Mouse (Mus musculus): ENCODE results near the gene Mettl27. TPM values are rescaled to one million over a fixed set of nuclear protein-coding genes. Genes with fewer than 3 reads are reported as not detected.
A peak's percentile ranks its signal among the peaks of the same experiment; 100 is the strongest.

The Mettl27 gene
- polyA plus RNA-seq (2015; fragmentation: Nextera tagmentation; extraction: Ambion mirVana) = 9.4 and 10.2 TPM in 2 replicates

DNA sequence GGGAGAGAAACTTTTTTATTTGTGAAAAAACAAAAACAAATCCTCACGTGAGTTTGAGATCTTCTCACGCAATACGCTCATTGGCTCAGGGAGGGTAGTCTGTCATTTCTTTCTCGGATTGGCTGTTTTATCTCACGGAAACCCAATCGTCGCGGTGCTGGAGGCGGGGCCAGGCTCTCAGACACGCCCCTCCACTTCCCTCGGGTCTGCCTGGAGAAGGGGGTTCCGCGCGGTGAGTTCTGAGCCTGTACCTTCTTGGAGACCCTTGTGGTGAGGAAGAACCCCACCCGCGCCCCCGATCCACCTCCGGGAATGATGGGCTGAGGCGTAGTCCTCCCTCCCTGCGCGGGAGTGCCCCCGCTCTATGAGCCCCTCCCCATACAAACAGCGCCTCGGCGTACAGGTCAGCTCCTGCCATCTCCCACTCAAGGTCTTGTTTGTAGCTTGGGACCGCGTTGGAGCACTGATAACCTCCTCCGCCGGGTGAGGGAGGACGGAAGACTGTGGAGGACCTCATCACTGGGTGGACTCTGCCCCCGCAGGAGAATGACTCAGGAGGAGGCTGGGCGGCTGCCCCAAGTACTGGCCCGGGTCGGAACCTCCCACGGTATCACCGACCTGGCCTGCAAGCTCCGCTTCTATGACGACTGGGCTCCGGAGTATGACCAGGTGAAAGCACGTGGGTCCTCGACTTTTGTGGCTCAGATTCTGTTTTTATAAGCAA is at the start of gene Mettl27:
TSS of gene Mettl27 (plus strand) at position 190 of the 724 bp plus-strand sequence.
- ATAC-seq (ENCODE audit: low FRiP score, low TSS enrichment) (peak; percentile 91), DNase-seq (ENCODE audit: low spot score) (peak; percentile 84)
- no peaks in the 10 kb centered on the region for H3K36me3 ChIP-seq (ENCODE audit: control insufficient read depth, insufficient read depth, low read length)
- WGBS = under 1% methylated on average over 41 of the region's 41 CpGs
- H3K27ac ChIP-seq (replicated peaks) = peak within 1 kb of the TSS; percentile 75
- H3K4me2 ChIP-seq (replicated peaks; ENCODE audit: low read depth) = peak within 1 kb of the TSS; percentile 92
- TF ChIP-seq CTCF (IDR thresholded peaks at IDR 0.05; ENCODE audit: low read depth) = no peak
- peak within 1 kb of the TSS; percentile 80 for H3K9ac ChIP-seq (ENCODE audit: low read length)
- no peaks in the 10 kb centered on the region for H3K4me1 ChIP-seq (replicated peaks; ENCODE audit: control insufficient read depth, insufficient read depth)
- peak within 1 kb of the TSS; percentile 67 for H3K4me3 ChIP-seq (ENCODE audit: low read depth, low read length)
- no peaks in the 10 kb centered on the region for H3K9me3 ChIP-seq (ENCODE audit: control insufficient read depth, low read length)
- no peaks in the 10 kb centered on the region for H3K27me3 ChIP-seq (ENCODE audit: control insufficient read depth, insufficient read depth, low read length)

DNA sequence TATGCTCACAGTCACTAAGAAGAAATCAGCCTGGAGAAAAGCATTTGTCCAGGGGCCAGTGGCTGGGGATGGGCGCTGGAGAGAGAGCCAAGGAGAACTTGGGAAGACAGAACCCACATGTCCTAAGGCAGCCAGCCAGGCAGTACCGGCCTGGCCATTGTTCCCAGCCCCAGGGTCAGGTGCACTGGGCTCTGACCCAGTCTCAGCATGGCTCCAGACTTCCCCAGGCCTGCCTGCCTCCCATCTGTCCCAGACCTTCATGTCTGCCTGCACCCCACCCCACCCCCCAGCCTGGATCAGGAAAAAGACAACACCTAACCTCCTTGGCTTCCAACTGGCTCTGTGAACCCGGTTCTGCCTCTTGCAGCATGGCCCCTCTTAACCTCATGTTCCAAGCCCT is 49.1 kb upstream of the Mettl27 start:
- Histone ChIP-seq H3K27ac (replicated peaks) (no peak overlapping the region), H3K4me2 (replicated peaks; ENCODE audit: low read depth) (no peak overlapping the region), H3K27me3 (ENCODE audit: control insufficient read depth, insufficient read depth, low read length) (no peaks in the 10 kb centered on the region), H3K36me3 (ENCODE audit: control insufficient read depth, insufficient read depth, low read length) (no peaks in the 10 kb centered on the region), H3K9ac (ENCODE audit: low read length) (no peak overlapping the region), H3K9me3 (ENCODE audit: control insufficient read depth, low read length) (no peaks in the 10 kb centered on the region), H3K4me1 (replicated peaks; ENCODE audit: control insufficient read depth, insufficient read depth) (no peaks in the 10 kb centered on the region), H3K4me3 (ENCODE audit: low read depth, low read length) (no peak overlapping the region)
- TF ChIP-seq EP300 (optimal IDR thresholded peaks at IDR 0.05) (no peak), CTCF (IDR thresholded peaks at IDR 0.05; ENCODE audit: low read depth) (no peak)
- WGBS = 41% methylated on average over 3 of the region's 3 CpGs
- no peak for DNase-seq (ENCODE audit: low spot score)
- no peak for ATAC-seq (ENCODE audit: low FRiP score, low TSS enrichment)

DNA sequence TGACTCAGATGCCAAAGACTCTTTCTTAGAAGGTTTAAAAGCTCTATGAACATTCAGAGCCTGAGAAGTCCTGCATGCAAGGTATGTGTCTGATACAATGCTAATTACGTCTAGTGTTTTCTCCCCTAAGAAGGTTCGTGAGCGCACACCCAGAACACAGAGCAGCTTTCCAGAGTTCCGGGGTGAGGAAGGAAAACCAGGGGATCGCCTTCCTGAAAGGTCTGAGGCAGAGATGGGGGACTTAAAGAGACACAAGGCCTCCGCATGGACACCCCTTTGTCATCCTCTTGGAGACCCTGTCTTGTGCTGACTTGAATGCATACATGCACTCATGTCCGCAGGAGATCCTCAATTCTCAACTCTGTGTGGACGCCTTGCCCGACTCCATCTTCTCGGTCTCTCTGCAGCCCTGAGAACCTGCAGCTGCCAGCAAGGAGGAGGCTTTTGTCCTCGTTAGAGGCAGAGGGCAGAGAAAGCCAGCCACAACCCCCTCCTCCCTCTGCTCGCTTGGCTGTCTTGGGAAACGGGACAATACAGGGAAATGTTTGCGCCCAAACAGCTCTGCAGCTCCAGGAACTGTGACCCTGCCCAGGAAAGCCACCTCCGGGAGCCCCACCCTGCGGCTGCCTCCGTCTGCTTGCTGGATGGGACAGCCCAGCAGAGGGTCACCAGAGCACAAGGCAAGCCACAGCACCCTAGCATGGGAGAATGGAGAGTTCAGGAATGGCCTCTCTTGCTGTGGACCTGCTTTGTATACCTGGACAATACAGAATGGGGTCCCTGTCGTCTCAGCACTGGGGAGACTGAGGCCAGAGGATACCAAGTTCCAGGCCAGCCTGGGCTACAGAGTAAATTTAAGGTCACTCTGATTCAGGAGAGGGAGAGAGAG is 44.5 kb upstream of the Mettl27 start:
- ATAC-seq (ENCODE audit: low FRiP score, low TSS enrichment) = no peak
- no peak overlapping the region for H3K4me2 ChIP-seq (replicated peaks; ENCODE audit: low read depth)
- no peaks in the 10 kb centered on the region for H3K9me3 ChIP-seq (ENCODE audit: control insufficient read depth, low read length)
- peak overlapping the region; percentile 30 for H3K27ac ChIP-seq (replicated peaks)
- H3K9ac ChIP-seq (ENCODE audit: low read length) = no peak overlapping the region
- H3K4me1 ChIP-seq (replicated peaks; ENCODE audit: control insufficient read depth, insufficient read depth) = no peaks in the 10 kb centered on the region
- DNase-seq (ENCODE audit: low spot score) = no peak
- no peak overlapping the region for H3K4me3 ChIP-seq (ENCODE audit: low read depth, low read length)
- TF ChIP-seq EP300 (optimal IDR thresholded peaks at IDR 0.05) (no peak), CTCF (IDR thresholded peaks at IDR 0.05; ENCODE audit: low read depth) (no peak)
- H3K27me3 ChIP-seq (ENCODE audit: control insufficient read depth, insufficient read depth, low read length) = no peaks in the 10 kb centered on the region
- WGBS = 48% methylated on average over 18 of the region's 18 CpGs
- H3K36me3 ChIP-seq (ENCODE audit: control insufficient read depth, insufficient read depth, low read length) = no peaks in the 10 kb centered on the region

DNA sequence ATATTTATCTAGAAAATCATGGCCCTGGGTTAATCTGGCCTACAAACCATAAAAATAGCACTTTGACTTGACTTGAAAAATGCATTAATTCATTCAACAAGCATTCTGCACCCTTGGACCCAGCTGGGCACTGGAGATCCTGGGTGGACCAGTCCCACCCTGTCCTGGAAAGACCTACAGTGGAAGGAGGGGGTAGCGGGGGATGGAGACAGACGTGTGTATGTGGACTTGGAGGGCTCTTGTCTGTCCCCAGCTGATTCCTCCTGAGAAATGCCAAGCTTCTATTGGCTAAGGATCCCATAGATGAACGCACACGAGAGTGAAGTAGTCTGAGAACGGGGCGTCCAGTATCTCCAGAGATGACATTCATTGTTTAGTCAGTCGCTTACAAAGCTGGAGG is 43.7 kb upstream of the Mettl27 start:
- Histone ChIP-seq H3K4me3 (ENCODE audit: low read depth, low read length) (no peak overlapping the region), H3K4me2 (replicated peaks; ENCODE audit: low read depth) (no peak overlapping the region), H3K9ac (ENCODE audit: low read length) (no peak overlapping the region), H3K9me3 (ENCODE audit: control insufficient read depth, low read length) (no peaks in the 10 kb centered on the region), H3K27ac (replicated peaks) (no peak overlapping the region), H3K27me3 (ENCODE audit: control insufficient read depth, insufficient read depth, low read length) (no peaks in the 10 kb centered on the region), H3K4me1 (replicated peaks; ENCODE audit: control insufficient read depth, insufficient read depth) (no peaks in the 10 kb centered on the region), H3K36me3 (ENCODE audit: control insufficient read depth, insufficient read depth, low read length) (no peaks in the 10 kb centered on the region)
- TF ChIP-seq CTCF (IDR thresholded peaks at IDR 0.05; ENCODE audit: low read depth) (no peak), EP300 (optimal IDR thresholded peaks at IDR 0.05) (no peak)
- ATAC-seq (ENCODE audit: low FRiP score, low TSS enrichment) (no peak), DNase-seq (ENCODE audit: low spot score) (no peak)
- WGBS = 75% methylated on average over 7 of the region's 7 CpGs

DNA sequence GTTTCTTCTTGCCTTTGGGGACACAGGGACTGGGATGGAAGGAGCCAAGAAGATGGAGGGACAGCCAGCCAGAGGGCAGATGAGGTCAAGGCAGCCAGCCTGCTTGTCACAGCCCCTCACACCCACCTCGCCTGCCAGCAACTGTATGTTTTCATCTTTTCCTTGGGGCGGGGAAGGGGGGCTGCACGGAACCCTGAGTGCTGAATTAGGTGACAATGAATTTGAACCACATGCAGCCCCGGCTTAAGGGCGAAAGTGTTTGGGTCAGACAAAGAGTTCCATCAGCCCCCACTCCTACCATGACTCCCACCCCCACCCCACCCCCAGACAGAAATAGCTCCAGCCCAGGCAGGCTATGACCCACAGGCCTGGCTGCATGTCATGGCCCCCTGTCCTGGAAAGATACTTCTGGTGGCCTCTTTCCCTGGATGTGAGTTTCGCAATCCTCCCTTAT is 41.5 kb upstream of the Mettl27 start:
- Histone ChIP-seq H3K36me3 (ENCODE audit: control insufficient read depth, insufficient read depth, low read length) (no peaks in the 10 kb centered on the region), H3K27ac (replicated peaks) (0 out of 2 replicates have a peak overlapping the region, but pooled peaks have one; percentile 2), H3K27me3 (ENCODE audit: control insufficient read depth, insufficient read depth, low read length) (no peaks in the 10 kb centered on the region), H3K4me3 (ENCODE audit: low read depth, low read length) (no peak overlapping the region), H3K4me2 (replicated peaks; ENCODE audit: low read depth) (no peak overlapping the region), H3K9me3 (ENCODE audit: control insufficient read depth, low read length) (no peaks in the 10 kb centered on the region), H3K4me1 (replicated peaks; ENCODE audit: control insufficient read depth, insufficient read depth) (no peaks in the 10 kb centered on the region), H3K9ac (ENCODE audit: low read length) (no peak overlapping the region)
- ATAC-seq (ENCODE audit: low FRiP score, low TSS enrichment) (no peak), DNase-seq (ENCODE audit: low spot score) (no peak)
- WGBS = 84% methylated on average over 6 of the region's 6 CpGs
- no peak for TF ChIP-seq CTCF (IDR thresholded peaks at IDR 0.05; ENCODE audit: low read depth)
- TF ChIP-seq EP300 (optimal IDR thresholded peaks at IDR 0.05) = no peak

Data from stomach, postnatal 0 days (tissue).